Mouse (Mus musculus) hindbrain, embryonic 15.5 days (tissue): ENCODE measurements around the gene Kcnj14. TPM values are rescaled to one million over a fixed set of nuclear protein-coding genes. Genes with fewer than 3 reads are reported as not detected.

Source experiments
- ATAC-seq: fragments of 200-750 bp; cut with Nextera tagmentation; 2 replicates; pipeline ENCODE4 v1.8.0; 2017; ENCODE audit warnings: low read depth, moderate number of reproducible peaks, moderate TSS enrichment; ENCODE audit not compliant: low FRiP score
- H3K27ac ChIP-seq: fragments of 300-500 bp; sonication (generic); replicated peaks from 2 replicates; pipeline ENCODE4 v1.5.1; 2015; ENCODE audit warnings: mild to moderate bottlenecking, inconsistent platforms
- H3K27me3 ChIP-seq: fragments of 300-500 bp; sonication (generic); 2 replicates; pipeline ENCODE4 v1.6.1; 2015; ENCODE audit warnings: control low read depth, inconsistent platforms
- H3K36me3 ChIP-seq: fragments of 300-500 bp; sonication (generic); 2 replicates; pipeline ENCODE4 v1.6.1; 2015; ENCODE audit warnings: control low read depth, inconsistent platforms
- H3K4me1 ChIP-seq: fragments of 300-500 bp; sonication (generic); replicated peaks from 2 replicates; pipeline ENCODE4 v1.6.1; 2015; ENCODE audit warnings: control low read depth, inconsistent platforms
- H3K4me2 ChIP-seq: fragments of 300-500 bp; sonication (generic); 2 replicates; pipeline ENCODE4 v1.6.1; 2015; ENCODE audit warnings: moderate library complexity, mild to moderate bottlenecking, inconsistent platforms
- H3K4me3 ChIP-seq: fragments of 300-500 bp; sonication (generic); 2 replicates; pipeline ENCODE4 v1.5.1; 2015; ENCODE audit warnings: mild to moderate bottlenecking, inconsistent platforms
- H3K9ac ChIP-seq: fragments of 300-500 bp; sonication (generic); 2 replicates; pipeline ENCODE4 v1.6.1; 2015; ENCODE audit warnings: inconsistent platforms
- H3K9me3 ChIP-seq: fragments of 300-500 bp; sonication (generic); 2 replicates; pipeline ENCODE4 v1.6.1; 2016; ENCODE audit warnings: control low read depth, inconsistent platforms
- WGBS: fragments of 180-500 bp; shearing (Covaris S2); methylation state at CpG from one replicate; pipeline ENCODE4 v1.1.7; 2015; 5-methylcytosine and 5-hydroxymethylcytosine counted together
- polyA plus RNA-seq: library from polyadenylated mRNA; unstranded; fragments of >200 nt; fragmentation: Nextera tagmentation; extraction: Ambion mirVana; gene quantifications from 2 replicates; pipeline ENCODE4 v1.2.1, GENCODE M21; 2015

Gene Kcnj14
- polyA plus RNA-seq, 1 experiment from 2014 or later, result 1.6 TPM

DNA sequence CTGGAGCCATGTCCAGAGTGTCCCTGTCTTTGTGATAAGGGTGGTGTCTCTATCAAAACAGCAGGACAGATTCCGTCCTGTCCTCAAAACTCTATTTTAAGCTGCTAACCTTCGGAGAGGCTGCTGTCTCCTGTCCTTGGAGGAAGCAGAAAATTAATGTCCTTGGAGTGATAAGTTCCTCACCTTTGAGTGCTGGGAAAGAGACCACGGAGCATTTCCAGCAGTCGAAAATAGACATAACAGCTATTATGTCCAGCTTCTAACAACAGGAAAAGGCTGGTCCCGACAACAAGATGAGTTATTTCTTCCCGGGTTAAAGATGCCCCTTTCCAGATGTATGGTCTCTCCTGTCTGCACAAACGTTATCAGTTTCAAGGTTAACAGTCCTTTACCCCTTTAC, 49.3 kb downstream of the Kcnj14 start:
- 79% methylated on average over 7 of the region's 7 CpGs for WGBS
- H3K9me3 ChIP-seq, result no peaks in the 10 kb centered on the region
- no peaks in the 10 kb centered on the region for H3K27me3 ChIP-seq
- no peak overlapping the region for H3K27ac ChIP-seq
- H3K36me3 ChIP-seq, result no peaks in the 10 kb centered on the region
- 0 out of 2 replicates have a peak, but pooled peaks cover 3% of the 10 kb centered on the region for H3K4me1 ChIP-seq
- no peak overlapping the region for H3K4me3 ChIP-seq
- ATAC-seq, result no peak
- H3K9ac ChIP-seq, result no peak overlapping the region
- no peak overlapping the region for H3K4me2 ChIP-seq

DNA sequence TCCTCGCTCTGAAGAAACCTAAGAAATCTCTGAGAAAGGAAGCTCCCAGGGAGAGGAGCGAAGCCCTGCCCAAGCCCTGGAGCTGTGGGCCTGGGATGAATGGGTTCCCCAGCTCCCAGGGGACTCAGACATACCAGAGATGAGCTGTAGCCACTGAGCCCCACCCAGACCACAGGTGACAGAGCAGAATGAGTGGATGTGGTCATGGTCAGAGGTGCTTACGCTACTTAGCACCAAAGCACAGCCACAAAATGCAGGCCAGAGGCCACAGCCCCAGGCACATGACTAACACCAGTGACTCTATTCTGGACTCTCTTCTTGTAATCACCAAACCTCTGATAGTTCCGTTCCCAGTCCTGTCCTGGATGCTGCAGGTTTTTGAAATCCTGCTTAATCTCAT, 53.5 kb downstream of the Kcnj14 start:
- no peaks in the 10 kb centered on the region for H3K27me3 ChIP-seq
- no peak overlapping the region for H3K9ac ChIP-seq
- no peaks in the 10 kb centered on the region for H3K9me3 ChIP-seq
- H3K4me2 ChIP-seq, result no peak overlapping the region
- ATAC-seq, result no peak
- no peaks in the 10 kb centered on the region for H3K36me3 ChIP-seq
- no peaks in the 10 kb centered on the region for H3K4me1 ChIP-seq
- H3K27ac ChIP-seq, result no peak overlapping the region
- 69% methylated on average over 4 of the region's 4 CpGs for WGBS
- H3K4me3 ChIP-seq, result no peak overlapping the region

DNA sequence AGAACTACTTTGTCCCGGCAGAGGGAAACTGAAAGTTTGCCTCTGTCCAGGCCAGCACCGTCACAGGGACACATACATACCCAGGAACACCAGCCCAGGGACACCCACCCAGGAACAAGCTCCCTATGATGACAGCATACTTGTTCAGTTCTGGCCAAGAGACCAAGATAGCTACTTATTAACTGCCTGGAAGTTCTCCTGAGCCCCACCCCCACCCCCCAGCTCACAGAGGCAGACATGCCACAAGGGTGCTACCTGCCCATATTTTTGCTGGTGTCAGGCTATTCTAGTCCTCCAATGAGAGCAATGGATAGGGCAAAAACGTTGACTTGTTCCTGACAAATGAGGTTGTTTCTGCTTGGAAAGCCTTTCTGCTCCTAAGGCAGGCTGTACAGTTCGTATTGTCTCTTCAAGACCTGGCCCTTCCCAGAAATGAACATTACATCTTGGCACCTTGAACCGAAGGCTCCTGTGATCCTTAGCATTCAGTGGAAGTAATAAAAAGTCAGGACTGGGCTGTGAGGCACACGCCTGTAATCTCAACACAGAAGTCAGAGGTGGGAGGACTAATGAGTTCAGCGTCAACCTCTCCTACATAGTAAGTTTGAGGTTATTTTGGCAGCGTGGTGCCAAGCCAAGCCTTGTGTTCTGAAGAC, 54.0 kb downstream of the Kcnj14 start:
- Histone ChIP-seq H3K4me2 (no peak overlapping the region), H3K27ac (no peak overlapping the region), H3K9ac (no peak overlapping the region), H3K4me3 (no peak overlapping the region), H3K9me3 (no peaks in the 10 kb centered on the region), H3K27me3 (no peaks in the 10 kb centered on the region), H3K4me1 (no peaks in the 10 kb centered on the region), H3K36me3 (no peaks in the 10 kb centered on the region)
- WGBS, result 79% methylated on average over 8 of the region's 8 CpGs
- ATAC-seq, result no peak

DNA sequence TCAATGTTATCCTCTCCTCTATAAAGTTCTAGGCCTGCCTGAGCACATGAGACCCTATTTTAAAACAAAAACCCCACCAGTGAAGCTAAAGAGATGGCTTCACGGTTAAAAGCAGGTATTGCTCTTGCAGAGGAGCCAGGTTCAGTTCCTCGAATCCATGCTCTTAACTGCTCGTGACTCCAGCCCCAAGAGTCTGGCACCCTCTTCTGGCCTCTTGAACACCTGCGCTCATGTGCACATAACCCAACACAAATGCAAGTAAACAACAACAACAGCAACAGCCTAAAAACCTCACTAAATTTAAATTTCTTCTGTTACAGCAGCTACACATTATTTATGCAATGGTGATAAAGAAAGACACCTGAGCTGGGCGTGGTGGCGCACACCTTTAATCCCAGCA, 57.1 kb downstream of the Kcnj14 start:
- H3K9ac ChIP-seq, result no peak overlapping the region
- H3K4me1 ChIP-seq, result no peaks in the 10 kb centered on the region
- no peaks in the 10 kb centered on the region for H3K36me3 ChIP-seq
- no peaks in the 10 kb centered on the region for H3K9me3 ChIP-seq
- no peak overlapping the region for H3K27ac ChIP-seq
- no peak overlapping the region for H3K4me2 ChIP-seq
- ATAC-seq, result no peak
- no peak overlapping the region for H3K4me3 ChIP-seq
- WGBS, result 93% methylated on average over 6 of the region's 6 CpGs
- H3K27me3 ChIP-seq, result no peaks in the 10 kb centered on the region

DNA sequence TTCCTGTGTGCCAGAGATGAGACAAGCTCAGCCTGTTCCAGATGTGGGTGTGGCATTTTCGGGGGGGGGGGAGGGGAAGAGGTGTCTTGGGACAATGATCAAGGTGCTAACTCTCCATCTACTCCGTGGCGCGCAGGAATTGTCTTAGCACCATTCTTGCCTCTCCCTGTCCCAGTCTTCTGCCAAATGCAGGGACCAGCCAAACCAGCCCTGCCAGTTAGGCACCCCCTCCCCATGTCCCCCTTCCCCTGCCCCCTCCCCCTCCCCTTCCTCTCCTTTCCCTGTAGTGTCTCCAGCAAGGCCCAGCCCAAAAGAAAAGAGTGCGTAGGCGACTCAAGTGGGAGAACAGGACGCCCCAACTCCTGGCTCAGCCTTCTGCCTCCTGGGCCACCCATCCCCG, 57.8 kb downstream of the Kcnj14 start:
- Histone ChIP-seq H3K27ac (no peak overlapping the region), H3K27me3 (no peaks in the 10 kb centered on the region), H3K36me3 (no peaks in the 10 kb centered on the region), H3K4me1 (no peaks in the 10 kb centered on the region), H3K9me3 (no peaks in the 10 kb centered on the region), H3K4me3 (no peak overlapping the region), H3K9ac (no peak overlapping the region), H3K4me2 (no peak overlapping the region)
- 61% methylated on average over 8 of the region's 8 CpGs for WGBS
- no peak for ATAC-seq

Other genes with a start within 250 kb of the Kcnj14 start
- gene Fgf21, start 209.3 kb downstream of the Kcnj14 start, polyA plus RNA-seq, result not detected in 2 replicates
- gene Fut1, start 207.5 kb downstream of the Kcnj14 start, polyA plus RNA-seq, result not detected in 2 replicates
- gene Izumo1, start 203.0 kb downstream of the Kcnj14 start, polyA plus RNA-seq, result 0.08 and 0.09 TPM in 2 replicates
- 20.2 and 24.3 TPM in 2 replicates for gene Rasip1, start 197.3 kb downstream of the Kcnj14 start, polyA plus RNA-seq
- gene Mamstr, start 184.8 kb downstream of the Kcnj14 start, polyA plus RNA-seq, result 4.0 and 5.2 TPM in 2 replicates
- 0.05 and 0.32 TPM in 2 replicates for gene Fut2, start 158.4 kb downstream of the Kcnj14 start, polyA plus RNA-seq
- 1.4 and 1.6 TPM in 2 replicates for gene Ntn5, start 140.8 kb downstream of the Kcnj14 start, polyA plus RNA-seq
- gene Sec1, start 130.4 kb downstream of the Kcnj14 start, polyA plus RNA-seq, result 0.35 and 0.89 TPM in 2 replicates
- gene Car11, start 124.9 kb downstream of the Kcnj14 start, polyA plus RNA-seq, result 58.6 and 67.3 TPM in 2 replicates
- 2.9 and 4.1 TPM in 2 replicates for gene Dbp, start 119.7 kb downstream of the Kcnj14 start, polyA plus RNA-seq
- 528 and 575 TPM in 2 replicates for gene Rpl18, start 109.3 kb downstream of the Kcnj14 start, polyA plus RNA-seq
- 24.4 and 26.9 TPM in 2 replicates for gene Sphk2, start 106.8 kb downstream of the Kcnj14 start, polyA plus RNA-seq
- 0.38 and 0.57 TPM in 2 replicates for gene Fam83e, start 103.6 kb downstream of the Kcnj14 start, polyA plus RNA-seq
- not detected in 2 replicates for gene Spaca4, start 99.0 kb downstream of the Kcnj14 start, polyA plus RNA-seq
- 20.1 and 24.8 TPM in 2 replicates for gene Lmtk3, start 41.0 kb downstream of the Kcnj14 start, polyA plus RNA-seq
- gene Sult2b1, start 40.1 kb downstream of the Kcnj14 start, polyA plus RNA-seq, result 6.3 TPM in 2 replicates
- gene Cyth2, start 10.2 kb downstream of the Kcnj14 start, polyA plus RNA-seq, result 271 and 286 TPM in 2 replicates
- 41.8 and 43.1 TPM in 2 replicates for gene Grwd1, start 6.2 kb upstream of the Kcnj14 start, polyA plus RNA-seq
- gene Kdelr1, start 48.0 kb upstream of the Kcnj14 start, polyA plus RNA-seq, result 56.4 and 61.0 TPM in 2 replicates
- 3.4 and 4.3 TPM in 2 replicates for gene Grin2d, start 53.6 kb upstream of the Kcnj14 start, polyA plus RNA-seq
- 0.34 TPM in 1 of 2 replicates, not detected in the other for gene Syngr4, start 71.9 kb upstream of the Kcnj14 start, polyA plus RNA-seq
- 6.7 and 8.5 TPM in 2 replicates for gene Tmem143, start 72.2 kb upstream of the Kcnj14 start, polyA plus RNA-seq
- gene Emp3, start 96.6 kb upstream of the Kcnj14 start, polyA plus RNA-seq, result 34.1 and 43.6 TPM in 2 replicates
- 6.6 and 8.5 TPM in 2 replicates for gene Ccdc114, start 99.3 kb upstream of the Kcnj14 start, polyA plus RNA-seq
- 0.52 and 0.82 TPM in 2 replicates for gene Abcc6, start 205.5 kb upstream of the Kcnj14 start, polyA plus RNA-seq
- gene Nomo1, start 208.9 kb upstream of the Kcnj14 start, polyA plus RNA-seq, result 45.8 and 47.0 TPM in 2 replicates